ENCODE assay signal across 8 mouse cellular contexts in the genomic region with DNA sequence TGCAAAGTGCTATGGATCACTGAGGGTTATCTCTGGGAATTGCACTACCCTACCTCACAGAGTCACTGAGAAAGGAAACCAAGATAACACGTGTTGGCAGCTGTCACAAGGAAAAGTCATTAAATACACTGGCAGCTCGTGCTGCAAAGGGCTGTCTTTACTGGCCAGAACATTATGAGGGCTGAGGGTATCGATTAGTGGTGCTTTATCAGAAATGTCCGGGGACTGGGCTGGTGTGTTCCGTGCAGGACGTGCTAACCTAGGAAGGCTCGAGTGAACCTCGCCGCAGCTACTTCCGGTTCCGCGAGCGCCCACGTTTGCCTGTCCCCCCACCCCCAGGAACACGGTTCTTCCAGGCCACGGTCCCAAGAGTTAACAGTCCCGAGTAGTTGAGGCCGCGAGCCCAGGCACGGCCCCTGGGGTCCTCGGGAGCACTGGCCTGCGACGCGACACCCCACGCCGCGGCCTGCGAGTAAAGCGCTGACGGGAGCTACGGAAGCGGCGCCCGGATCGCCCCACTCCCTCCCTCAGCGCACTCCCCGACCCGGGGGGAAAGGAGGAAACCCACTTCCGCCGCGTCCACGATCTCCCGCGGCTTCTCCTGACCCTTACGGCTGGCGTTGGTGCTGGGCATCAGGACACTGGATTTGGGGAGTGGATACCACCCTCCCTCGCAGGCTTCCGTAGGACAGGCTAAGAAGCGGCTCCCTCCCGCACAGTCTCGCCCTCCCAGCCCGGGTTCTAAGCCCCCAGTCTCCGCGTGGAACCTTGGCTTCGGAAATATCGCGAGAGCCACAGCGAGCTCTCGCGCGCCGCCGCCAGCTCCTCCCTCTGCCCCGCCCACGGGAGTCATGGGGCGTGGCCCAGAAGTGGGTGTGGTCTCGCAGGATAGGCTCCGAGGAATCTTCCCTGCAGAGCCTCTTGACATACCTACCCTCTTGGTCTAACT. TPM values are rescaled to one million over a fixed set of nuclear protein-coding genes. Genes with fewer than 3 reads are reported as not detected.
DNase-seq lines count a peak whose midpoint lies in the region; ATAC-seq and TF ChIP-seq lines count a peak whose summit lies in the region.

A gene (minus strand): TSS at position 785 of the 949 bp plus-strand sequence.

- H3K9ac ChIP-seq in heart, embryonic 12.5 days: peak within 1 kb of the TSS; percentile 98
- peak within 1 kb of the TSS; percentile 96 for H3K9ac ChIP-seq in kidney, postnatal 0 days (ENCODE audit: low read depth, low read length)
- H3K9ac ChIP-seq in liver, embryonic 11.5 days (ENCODE audit: low read depth, low read length): peak within 1 kb of the TSS; percentile 100
- peak within 1 kb of the TSS; percentile 95 for H3K9ac ChIP-seq in stomach, embryonic 14.5 days (replicated peaks; ENCODE audit: low read depth, low read length)

- peak; percentile 95 for ATAC-seq in heart, embryonic 12.5 days (ENCODE audit: insufficient number of reproducible peaks, low FRiP score)
- ATAC-seq in kidney, postnatal 0 days (replicated peaks; ENCODE audit: low FRiP score, low read depth): peak; percentile 92
- ATAC-seq in liver, embryonic 11.5 days (replicated peaks; ENCODE audit: low FRiP score): peak; percentile 89
- peak; percentile 89 for ATAC-seq in stomach, embryonic 14.5 days (ENCODE audit: insufficient number of reproducible peaks, insufficient read depth, low FRiP score, low read depth)

- peak within 1 kb of the TSS; percentile 96 for H3K27ac ChIP-seq in heart, embryonic 12.5 days (ENCODE audit: poor library complexity, severe bottlenecking)
- H3K27ac ChIP-seq in kidney, postnatal 0 days: peak within 1 kb of the TSS; percentile 98
- H3K27ac ChIP-seq in liver, embryonic 11.5 days (ENCODE audit: low read depth, low read length): peak within 1 kb of the TSS; percentile 97
- peak within 1 kb of the TSS; percentile 94 for H3K27ac ChIP-seq in stomach, embryonic 14.5 days (ENCODE audit: low read length)

- peak within 1 kb of the TSS; percentile 78 for H3K4me2 ChIP-seq in heart, embryonic 12.5 days
- H3K4me2 ChIP-seq in kidney, postnatal 0 days (ENCODE audit: low read length): peak within 1 kb of the TSS; percentile 87
- H3K4me2 ChIP-seq in liver, embryonic 11.5 days: peak within 1 kb of the TSS; percentile 70
- peak within 1 kb of the TSS; percentile 78 for H3K4me2 ChIP-seq in stomach, embryonic 14.5 days (replicated peaks; ENCODE audit: low read depth, low read length)

- H3ac ChIP-seq in C2C12 (ENCODE audit: control insufficient read depth, insufficient read length, low read depth): peak within 1 kb of the TSS; percentile 92

- TF ChIP-seq POLR2A in brain, embryonic 14.5 days (IDR thresholded peaks at IDR 0.05; ENCODE audit: borderline replicate concordance, extremely low read depth, insufficient read depth, insufficient read length, poor library complexity, severe bottlenecking): peak; percentile 55; the same call in 1 of the 2 replicates

- DNase-seq in brain, embryonic 14.5 days (ENCODE audit: low read depth): peak; percentile 95
- DNase-seq in kidney, postnatal 0 days (ENCODE audit: low spot score): peak; percentile 92
- peak; percentile 93 for DNase-seq in liver, embryonic 11.5 days (ENCODE audit: low spot score)
- peak; percentile 98 for DNase-seq in naive thymus-derived CD4-positive, alpha-beta T cell, adult 2 months (ENCODE audit: low read depth)

- H3K79me3 ChIP-seq in C2C12 (ENCODE audit: low read depth): peaks cover 28% of the 10 kb centered on the region

- no peaks in the 10 kb centered on the region for H3K27me3 ChIP-seq in C2C12 (ENCODE audit: control insufficient read depth, insufficient read depth, insufficient read length)
- H3K27me3 ChIP-seq in erythroblast, embryonic 14.5 days (ENCODE audit: control insufficient read depth): no peaks in the 10 kb centered on the region; the same call in 1 of the 2 replicates
- no peaks in the 10 kb centered on the region for H3K27me3 ChIP-seq in heart, embryonic 12.5 days (replicated peaks)
- H3K27me3 ChIP-seq in kidney, postnatal 0 days (ENCODE audit: insufficient read depth, low read length): no peaks in the 10 kb centered on the region
- H3K27me3 ChIP-seq in liver, embryonic 11.5 days (replicated peaks; ENCODE audit: control insufficient read depth, insufficient read depth, low read length): no peaks in the 10 kb centered on the region
- H3K27me3 ChIP-seq in stomach, embryonic 14.5 days (ENCODE audit: control insufficient read depth, insufficient read depth, low read length): no peaks in the 10 kb centered on the region

- peaks cover 19% of the 10 kb centered on the region for H3K4me1 ChIP-seq in erythroblast, embryonic 14.5 days (ENCODE audit: control insufficient read depth)
- peaks cover 4% of the 10 kb centered on the region; the same call in 1 of the 2 replicates for H3K4me1 ChIP-seq in heart, embryonic 12.5 days (replicated peaks)
- H3K4me1 ChIP-seq in kidney, postnatal 0 days (replicated peaks; ENCODE audit: insufficient read depth, low read length): no peaks in the 10 kb centered on the region
- 0 out of 2 replicates have a peak, but pooled peaks cover 5% of the 10 kb centered on the region for H3K4me1 ChIP-seq in liver, embryonic 11.5 days (replicated peaks; ENCODE audit: control insufficient read depth, insufficient read depth, low read length)
- H3K4me1 ChIP-seq in stomach, embryonic 14.5 days (ENCODE audit: control insufficient read depth, insufficient read depth, low read length): no peaks in the 10 kb centered on the region

- no peaks in the 10 kb centered on the region for H3K9me3 ChIP-seq in erythroblast, embryonic 14.5 days (ENCODE audit: control insufficient read depth, low read length)
- no peaks in the 10 kb centered on the region for H3K9me3 ChIP-seq in heart, embryonic 12.5 days (replicated peaks)
- H3K9me3 ChIP-seq in kidney, postnatal 0 days (replicated peaks; ENCODE audit: low read length): no peaks in the 10 kb centered on the region
- no peaks in the 10 kb centered on the region for H3K9me3 ChIP-seq in liver, embryonic 11.5 days (ENCODE audit: control insufficient read depth, low read length)
- no peaks in the 10 kb centered on the region for H3K9me3 ChIP-seq in stomach, embryonic 14.5 days (ENCODE audit: control insufficient read depth, low read depth, low read length)

- WGBS in heart, embryonic 12.5 days: 0% methylated on average over 63 of the region's 68 CpGs
- WGBS in kidney, postnatal 0 days: under 1% methylated on average over 58 of the region's 68 CpGs
- WGBS in liver, embryonic 11.5 days: under 1% methylated on average over 67 of the region's 68 CpGs
- WGBS in stomach, embryonic 14.5 days: under 1% methylated on average over 66 of the region's 68 CpGs

- peak within 1 kb of the TSS; percentile 77 for H3K4me3 ChIP-seq in C2C12 (ENCODE audit: insufficient read depth, poor library complexity, severe bottlenecking)
- peak within 1 kb of the TSS; percentile 100 for H3K4me3 ChIP-seq in erythroblast, embryonic 14.5 days (replicated peaks)
- peak within 1 kb of the TSS; percentile 80 for H3K4me3 ChIP-seq in heart, embryonic 12.5 days
- H3K4me3 ChIP-seq in kidney, postnatal 0 days (replicated peaks; ENCODE audit: low read depth, low read length): peak within 1 kb of the TSS; percentile 73
- H3K4me3 ChIP-seq in liver, embryonic 11.5 days (ENCODE audit: low read depth, low read length): peak within 1 kb of the TSS; percentile 95
- peak within 1 kb of the TSS; percentile 90 for H3K4me3 ChIP-seq in stomach, embryonic 14.5 days (ENCODE audit: low read depth, low read length)

- TF ChIP-seq CTCF in C2C12 (IDR thresholded peaks at IDR 0.05; ENCODE audit: control insufficient read depth, insufficient read depth, insufficient read length): no peak
- no peak for TF ChIP-seq CTCF in brain, embryonic 14.5 days (IDR thresholded peaks at IDR 0.05; ENCODE audit: borderline replicate concordance, extremely low read depth, insufficient read depth, insufficient read length)
- TF ChIP-seq CTCF in kidney, postnatal 0 days (IDR thresholded peaks at IDR 0.05; ENCODE audit: low read depth): no peak

- H3K36me3 ChIP-seq in C2C12 (ENCODE audit: control insufficient read depth, insufficient read depth): peaks cover 18% of the 10 kb centered on the region
- peaks cover 26% of the 10 kb centered on the region for H3K36me3 ChIP-seq in erythroblast, embryonic 14.5 days (ENCODE audit: control insufficient read depth)
- peaks cover 19% of the 10 kb centered on the region for H3K36me3 ChIP-seq in heart, embryonic 12.5 days
- H3K36me3 ChIP-seq in kidney, postnatal 0 days (ENCODE audit: insufficient read depth, low read length): 0 out of 2 replicates have a peak, but pooled peaks cover 3% of the 10 kb centered on the region
- H3K36me3 ChIP-seq in liver, embryonic 11.5 days (ENCODE audit: control insufficient read depth, insufficient read depth, low read length): peaks cover 6% of the 10 kb centered on the region; the same call in 1 of the 2 replicates
- H3K36me3 ChIP-seq in stomach, embryonic 14.5 days (ENCODE audit: control insufficient read depth, insufficient read depth, low read length): peaks cover 11% of the 10 kb centered on the region; the same call in 1 of the 2 replicates

- H3K79me2 ChIP-seq in C2C12 (ENCODE audit: control insufficient read depth, insufficient read depth): peaks cover 45% of the 10 kb centered on the region

TF ChIP-seq in C2C12, 6 proteins besides CTCF, POLR2A, EP300 and RAD21:
- TF ChIP-seq MAX (IDR thresholded peaks at IDR 0.05): peak; percentile 54
- no peak for TF ChIP-seq CEBPB (IDR thresholded peaks at IDR 0.05; ENCODE audit: low read depth)
TF ChIP-seq in C2C12: peak in this region for 1.

RNA-seq across cellular contexts. Expression of the gene that starts here (rescaled TPM):
- polyA plus RNA-seq in C2C12 (2012; fragmentation: generic; extraction: Trizol): 52.3 TPM
- 47.7 and 55.3 TPM in 2 replicates for polyA plus RNA-seq in brain, embryonic 14.5 days (2012; rRNA removed)
- polyA plus RNA-seq in erythroblast, embryonic 14.5 days (2012): 4.9 and 5.1 TPM in 2 replicates
- polyA plus RNA-seq in heart, embryonic 12.5 days (2016; fragmentation: Nextera tagmentation; extraction: Ambion mirVana): 110 and 117 TPM in 2 replicates
- 142 and 143 TPM in 2 replicates for polyA plus RNA-seq in kidney, postnatal 0 days (2015; fragmentation: Nextera tagmentation; extraction: Ambion mirVana)
- polyA plus RNA-seq in liver, embryonic 11.5 days (2014; fragmentation: Nextera tagmentation; extraction: Ambion mirVana): 156 and 171 TPM in 2 replicates
- polyA plus RNA-seq in stomach, embryonic 14.5 days (2014; fragmentation: Nextera tagmentation; extraction: Ambion mirVana): 97.8 and 105 TPM in 2 replicates

Comparison
In these comparisons a context has a peak if more than half of its experiments do, and no peak if none do; other contexts are left out.
1. Peak in every context shown above with its lines: DNase-seq, ATAC-seq, H3K4me3 ChIP-seq and H3K27ac ChIP-seq.